ENCODE assay signal across 8 mouse cellular contexts in the genomic region with DNA sequence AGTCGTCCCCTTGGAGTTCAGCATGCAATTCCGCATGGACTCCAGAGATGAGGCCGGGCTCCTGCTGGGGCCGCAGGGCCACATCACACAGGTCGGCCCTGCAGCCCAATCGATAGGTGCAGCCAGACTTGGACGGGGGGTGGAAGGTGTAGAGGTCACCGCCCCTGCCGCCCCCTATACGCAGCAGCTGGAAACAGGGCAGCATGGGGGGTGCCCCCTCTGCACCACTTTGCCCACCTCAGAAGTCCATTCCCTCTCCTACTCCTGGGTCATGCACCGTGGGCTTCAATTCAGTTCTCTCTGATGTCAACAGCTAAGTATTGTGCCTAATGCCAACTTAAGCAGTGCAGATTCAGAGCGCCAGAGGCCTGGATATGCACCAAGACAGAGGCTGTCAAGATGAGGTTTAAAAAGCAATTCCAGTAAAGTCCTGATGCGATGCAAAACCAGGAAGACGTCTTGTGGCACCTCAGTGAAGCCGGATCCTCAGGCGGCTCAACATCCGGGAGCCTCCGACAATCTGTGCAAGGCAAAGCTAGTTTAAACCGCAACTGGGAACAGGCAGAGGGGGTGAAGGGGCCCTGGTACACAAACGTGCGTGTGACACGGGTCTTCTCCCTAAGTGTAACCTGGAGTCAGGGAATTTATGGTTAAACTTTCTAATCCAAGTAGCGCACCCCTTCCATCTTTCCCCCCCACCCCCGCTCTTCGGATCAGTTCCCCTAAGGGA. TPM values are rescaled to one million over a fixed set of nuclear protein-coding genes. Genes with fewer than 3 reads are reported as not detected.
DNase-seq lines count a peak whose midpoint lies in the region; ATAC-seq and TF ChIP-seq lines count a peak whose summit lies in the region.

No protein-coding gene starts in this region.

- H3K36me3 ChIP-seq in heart, embryonic 14.5 days (ENCODE audit: control insufficient read depth, insufficient read depth, low read length) = peaks cover 22% of the 10 kb centered on the region
- H3K36me3 ChIP-seq in limb, embryonic 10.5 days = peaks cover 26% of the 10 kb centered on the region
- H3K36me3 ChIP-seq in midbrain, embryonic 12.5 days = no peaks in the 10 kb centered on the region; the same call in none of the 2 replicates

- ATAC-seq in heart, embryonic 14.5 days (ENCODE audit: insufficient number of reproducible peaks, insufficient read depth, low FRiP score, low read depth) = no peak
- peak; percentile 45 for ATAC-seq in midbrain, embryonic 12.5 days (ENCODE audit: low FRiP score, low read depth)
- ATAC-seq in activated CD4-positive, CD25-positive, alpha-beta regulatory T cell, adult 4 months = no peak

- no peak for TF ChIP-seq POLR2A in bone marrow macrophage, adult 2 months (IDR thresholded peaks at IDR 0.05; ENCODE audit: borderline replicate concordance, low read depth, low read length)

- H3K4me2 ChIP-seq in heart, embryonic 14.5 days (ENCODE audit: low read length) = peak overlapping the region; percentile 92
- H3K4me2 ChIP-seq in midbrain, embryonic 12.5 days (replicated peaks) = peak overlapping the region; percentile 79

- DNase-seq in left cerebral cortex, adult 2 months (ENCODE audit: extremely low spot score in 1 of 2, low spot score in 2 of 2) = no peak
- no peak for DNase-seq in left cerebral cortex, adult 11 months (ENCODE audit: low spot score)
- DNase-seq in limb, embryonic 10.5 days (ENCODE audit: low spot score) = peak; percentile 67
- DNase-seq in c-Kit-positive CD71-positive TER-119-positive erythroid progenitor cells, embryonic 14.5 days (ENCODE audit: low spot score) = no peak

- no peaks in the 10 kb centered on the region for H3K27me3 ChIP-seq in heart, embryonic 14.5 days (ENCODE audit: control insufficient read depth, insufficient read depth, low read length)
- H3K27me3 ChIP-seq in limb, embryonic 10.5 days (ENCODE audit: low read depth, poor library complexity, severe bottlenecking) = no peaks in the 10 kb centered on the region
- peaks cover 10% of the 10 kb centered on the region; the same call in 1 of the 2 replicates for H3K27me3 ChIP-seq in midbrain, embryonic 12.5 days

- H3K4me1 ChIP-seq in bone marrow macrophage, adult 2 months (ENCODE audit: control insufficient read depth, insufficient read depth, low read length) = peaks cover 14% of the 10 kb centered on the region
- H3K4me1 ChIP-seq in heart, embryonic 14.5 days (ENCODE audit: control insufficient read depth in 2 of 2, insufficient read depth in 2 of 2, low read length in 2 of 2) = peaks cover 14 to 27% of the 10 kb centered on the region in 2 experiments
- peaks cover 34% of the 10 kb centered on the region for H3K4me1 ChIP-seq in limb, embryonic 10.5 days
- H3K4me1 ChIP-seq in midbrain, embryonic 12.5 days = peaks cover 35% of the 10 kb centered on the region

- intact Hi-C loops in left cerebral cortex, adult 2 months (cut with DNase I) = loop anchor here (2.0 kb wide), 1 partner anchor 19 kb away; no protein-coding TSS in a partner anchor

- H3K9me3 ChIP-seq in heart, embryonic 14.5 days (ENCODE audit: control insufficient read depth, low read length) = no peaks in the 10 kb centered on the region
- H3K9me3 ChIP-seq in limb, embryonic 10.5 days (replicated peaks) = no peaks in the 10 kb centered on the region
- H3K9me3 ChIP-seq in midbrain, embryonic 12.5 days = no peaks in the 10 kb centered on the region

- peak overlapping the region; percentile 64 for H3K4me3 ChIP-seq in left cerebral cortex, adult 2 months
- peak overlapping the region; percentile 62 for H3K4me3 ChIP-seq in bone marrow macrophage, adult 2 months (ENCODE audit: insufficient read depth, low read length)
- H3K4me3 ChIP-seq in heart, embryonic 14.5 days (ENCODE audit: control insufficient read depth in 1 of 2, insufficient read depth in 1 of 2, low read depth in 1 of 2, low read length in 2 of 2) = peak overlapping the region; percentile 70 to 73
- peak overlapping the region; percentile 72 for H3K4me3 ChIP-seq in limb, embryonic 10.5 days
- peak overlapping the region; percentile 58 for H3K4me3 ChIP-seq in midbrain, embryonic 12.5 days

- WGBS in heart, embryonic 14.5 days = 7% methylated on average over 25 of the region's 25 CpGs
- 6% methylated on average over 25 of the region's 25 CpGs for WGBS in limb, embryonic 10.5 days
- 6% methylated on average over 25 of the region's 25 CpGs for WGBS in midbrain, embryonic 12.5 days

- no peak overlapping the region for H3K27ac ChIP-seq in left cerebral cortex, adult 2 months
- no peak overlapping the region for H3K27ac ChIP-seq in bone marrow macrophage, adult 2 months (ENCODE audit: insufficient read depth, low read depth, low read length)
- peak overlapping the region; percentile 16; a peak in 3 of 4 replicates for H3K27ac ChIP-seq in heart, embryonic 14.5 days (replicated peaks in 1 of 2; ENCODE audit: control insufficient read depth in 1 of 2, insufficient read depth in 1 of 2, low read depth in 2 of 2, low read length in 2 of 2)
- H3K27ac ChIP-seq in limb, embryonic 10.5 days = peak overlapping the region; percentile 85
- no peak overlapping the region for H3K27ac ChIP-seq in midbrain, embryonic 12.5 days (replicated peaks)

- H3K9ac ChIP-seq in heart, embryonic 14.5 days (ENCODE audit: low read length) = peak overlapping the region; percentile 79
- H3K9ac ChIP-seq in midbrain, embryonic 12.5 days (replicated peaks) = peak overlapping the region; percentile 56

- TF ChIP-seq CTCF in left cerebral cortex, adult 2 months (IDR thresholded peaks at IDR 0.05) = no peak
- TF ChIP-seq CTCF in bone marrow macrophage, adult 2 months (IDR thresholded peaks at IDR 0.05; ENCODE audit: low read depth, low read length) = no peak

RNA-seq across cellular contexts. Expression of a gene that starts 0.5 kb away (rescaled TPM):
- total RNA-seq in left cerebral cortex, adult 2 months (2021) = 10 to 100 TPM; 10.7 to 11.4 TPM
- 19.5 and 22.6 TPM in 2 replicates for polyA plus RNA-seq in bone marrow macrophage, adult 2 months (2012; ENCODE audit: insufficient read depth, insufficient read length, missing spikeins)
- polyA plus RNA-seq in heart, embryonic 14.5 days (2014; fragmentation: Nextera tagmentation; extraction: Ambion mirVana) = 52.8 and 55.9 TPM in 2 replicates
- polyA plus RNA-seq in limb, embryonic 10.5 days (2016; fragmentation: Nextera tagmentation; extraction: Ambion mirVana) = 38.8 and 52.0 TPM in 2 replicates
- polyA plus RNA-seq in midbrain, embryonic 12.5 days (2016; fragmentation: Nextera tagmentation; extraction: Ambion mirVana) = 41.2 and 52.6 TPM in 2 replicates
- 10 to 100 TPM; 29.2 to 36.6 TPM for polyA plus RNA-seq in activated CD4-positive, CD25-positive, alpha-beta regulatory T cell, adult 4 months (2017; shearing (Covaris generic))

RNA-seq across cellular contexts. Expression of a gene that starts 0.8 kb away (rescaled TPM):
- total RNA-seq in left cerebral cortex, adult 2 months (2021) = 10 to 100 TPM; 14.5 to 17.1 TPM
- 9.8 and 12.6 TPM in 2 replicates for polyA plus RNA-seq in bone marrow macrophage, adult 2 months (2012; ENCODE audit: insufficient read depth, insufficient read length, missing spikeins)
- polyA plus RNA-seq in heart, embryonic 14.5 days (2014; fragmentation: Nextera tagmentation; extraction: Ambion mirVana) = 10.2 and 10.4 TPM in 2 replicates
- polyA plus RNA-seq in limb, embryonic 10.5 days (2016; fragmentation: Nextera tagmentation; extraction: Ambion mirVana) = 24.9 and 25.5 TPM in 2 replicates
- polyA plus RNA-seq in midbrain, embryonic 12.5 days (2016; fragmentation: Nextera tagmentation; extraction: Ambion mirVana) = 16.0 and 18.5 TPM in 2 replicates
- 1 to 10 TPM; 3.7 to 5.0 TPM for polyA plus RNA-seq in activated CD4-positive, CD25-positive, alpha-beta regulatory T cell, adult 4 months (2017; shearing (Covaris generic))

RNA-seq across cellular contexts. Expression of a gene that starts 10.3 kb away (rescaled TPM):
- under 1 TPM in 1 of 2 experiments, not detected in 1; 0.25 TPM for total RNA-seq in left cerebral cortex, adult 2 months (2021)
- polyA plus RNA-seq in bone marrow macrophage, adult 2 months (2012; ENCODE audit: insufficient read depth, insufficient read length, missing spikeins) = not detected in 2 replicates
- not detected in 2 replicates for polyA plus RNA-seq in heart, embryonic 14.5 days (2014; fragmentation: Nextera tagmentation; extraction: Ambion mirVana)
- polyA plus RNA-seq in limb, embryonic 10.5 days (2016; fragmentation: Nextera tagmentation; extraction: Ambion mirVana) = not detected in 2 replicates
- not detected in 2 replicates for polyA plus RNA-seq in midbrain, embryonic 12.5 days (2016; fragmentation: Nextera tagmentation; extraction: Ambion mirVana)
- polyA plus RNA-seq in activated CD4-positive, CD25-positive, alpha-beta regulatory T cell, adult 4 months (2017; shearing (Covaris generic)) = under 1 TPM in 1 of 2 experiments, not detected in 1; 0.36 TPM

RNA-seq across cellular contexts. Expression of a gene that starts 16.9 kb away (rescaled TPM):
- total RNA-seq in left cerebral cortex, adult 2 months (2021) = 1 to 10 TPM; 1.3 TPM
- polyA plus RNA-seq in bone marrow macrophage, adult 2 months (2012; ENCODE audit: insufficient read depth, insufficient read length, missing spikeins) = not detected in 2 replicates
- polyA plus RNA-seq in heart, embryonic 14.5 days (2014; fragmentation: Nextera tagmentation; extraction: Ambion mirVana) = 0.66 TPM in 1 of 2 replicates, not detected in the other
- polyA plus RNA-seq in limb, embryonic 10.5 days (2016; fragmentation: Nextera tagmentation; extraction: Ambion mirVana) = 1.4 TPM in 2 replicates
- 1.0 and 1.5 TPM in 2 replicates for polyA plus RNA-seq in midbrain, embryonic 12.5 days (2016; fragmentation: Nextera tagmentation; extraction: Ambion mirVana)
- polyA plus RNA-seq in activated CD4-positive, CD25-positive, alpha-beta regulatory T cell, adult 4 months (2017; shearing (Covaris generic)) = not detected

RNA-seq across cellular contexts. Expression of a gene that starts 35.9 kb away (rescaled TPM):
- 1 to 10 TPM in 1 of 2 experiments, under 1 TPM in 1; 0.87 to 1.5 TPM for total RNA-seq in left cerebral cortex, adult 2 months (2021)
- polyA plus RNA-seq in bone marrow macrophage, adult 2 months (2012; ENCODE audit: insufficient read depth, insufficient read length, missing spikeins) = 0.27 and 0.40 TPM in 2 replicates
- polyA plus RNA-seq in heart, embryonic 14.5 days (2014; fragmentation: Nextera tagmentation; extraction: Ambion mirVana) = 0.50 and 0.57 TPM in 2 replicates
- not detected in 2 replicates for polyA plus RNA-seq in limb, embryonic 10.5 days (2016; fragmentation: Nextera tagmentation; extraction: Ambion mirVana)
- polyA plus RNA-seq in midbrain, embryonic 12.5 days (2016; fragmentation: Nextera tagmentation; extraction: Ambion mirVana) = 0.06 TPM in 1 of 2 replicates, not detected in the other
- not detected for polyA plus RNA-seq in activated CD4-positive, CD25-positive, alpha-beta regulatory T cell, adult 4 months (2017; shearing (Covaris generic))

Comparison
In these comparisons a context has a peak if more than half of its experiments do, and no peak if none do; other contexts are left out.
1. H3K27ac ChIP-seq: peak in heart, embryonic 14.5 days (2 of 2) and limb, embryonic 10.5 days (single experiment); none in left cerebral cortex, adult 2 months (single experiment), bone marrow macrophage, adult 2 months (single experiment) and midbrain, embryonic 12.5 days (single experiment).
2. Peak in every context shown above with its lines, with median percentiles within 50 percentile points of each other: H3K4me3 ChIP-seq.